Mouse (Mus musculus) heart, adult 10 weeks (tissue): Measurements from ENCODE around the gene Usp31. TPM values are rescaled to one million over a fixed set of nuclear protein-coding genes. Genes with fewer than 3 reads are reported as not detected.

Experiments used
- polyA plus RNA-seq: library from polyadenylated mRNA; stranded (reverse); fragments of 350-450 nt; fragmentation: Illumina TruSeq; extraction: RNeasy Lipid Tissue Mini Kit (QIAGEN cat#74804); gene quantifications from one replicate; pipeline ENCODE4 v1.2.3, GENCODE M21; 2014; ENCODE audit warnings: low read depth, low replicate concordance

The Usp31 gene
- polyA plus RNA-seq, result 5.1 TPM

GRCm38 (mm10) chr7:121707073-121707667 lies at the start of gene Usp31:
TSS of gene Usp31 (minus strand) at chr7:121707253.

GRCm38 (mm10) chr7:121734171-121734831 lies 27.2 kb upstream of the Usp31 start, which contains the start of gene Scnn1g:
TSS of gene Scnn1g (plus strand) at chr7:121734479.

Other genes starting within 250 kb of the Usp31 start
- not detected for gene Scnn1g, start 27.2 kb upstream of the Usp31 start, polyA plus RNA-seq
- not detected for gene Scnn1b, start 157.8 kb upstream of the Usp31 start, polyA plus RNA-seq